Mouse (Mus musculus): ENCODE measurements around the gene Rpl41. TPM values are rescaled to one million over a fixed set of nuclear protein-coding genes. Genes with fewer than 3 reads are reported as not detected.

Gene Rpl41
- 2,951 and 3,131 TPM in 2 replicates for polyA plus RNA-seq (2015; fragmentation: Nextera tagmentation; extraction: Ambion mirVana)

GRCm38 (mm10) chr10:128548947-128549681, at the start of gene Rpl41:
Gene Rpl41, minus strand, starts transcription at chr10:128549305.
- Histone ChIP-seq H3K4me3 (peak within 1 kb of the TSS; percentile 77), H3K27me3 (no peaks in the 10 kb centered on the region), H3K4me1 (peaks cover 16% of the 10 kb centered on the region), H3K9ac (peak within 1 kb of the TSS; percentile 94), H3K36me3 (ENCODE audit: poor library complexity, severe bottlenecking) (peaks cover 16% of the 10 kb centered on the region), H3K9me3 (replicated peaks) (no peaks in the 10 kb centered on the region), H3K27ac (peak within 1 kb of the TSS; percentile 95), H3K4me2 (peak within 1 kb of the TSS; percentile 89)
- peak; percentile 91 for ATAC-seq
- WGBS = under 1% methylated on average over 31 of the region's 31 CpGs

- Histone ChIP-seq H3K27me3 (no peaks in the 10 kb centered on the region), H3K36me3 (ENCODE audit: poor library complexity, severe bottlenecking) (no peaks in the 10 kb centered on the region), H3K9me3 (replicated peaks) (no peaks in the 10 kb centered on the region), H3K4me3 (no peak overlapping the region), H3K4me2 (no peak overlapping the region), H3K27ac (no peak overlapping the region), H3K4me1 (no peaks in the 10 kb centered on the region), H3K9ac (no peak overlapping the region)
- WGBS = 80% methylated on average over 2 of the region's 2 CpGs
- ATAC-seq = no peak
Measured at GRCm38 (mm10) chr10:128598476-128598875, 49.4 kb upstream of the Rpl41 start.

- ATAC-seq = no peak
- Histone ChIP-seq H3K4me1 (peaks cover 14% of the 10 kb centered on the region), H3K9me3 (replicated peaks) (no peaks in the 10 kb centered on the region), H3K9ac (no peak overlapping the region), H3K4me3 (no peak overlapping the region), H3K27me3 (peaks cover 27% of the 10 kb centered on the region), H3K27ac (no peak overlapping the region), H3K36me3 (ENCODE audit: poor library complexity, severe bottlenecking) (no peaks in the 10 kb centered on the region), H3K4me2 (no peak overlapping the region)
- 45% methylated on average over 5 of the region's 5 CpGs for WGBS
Measured at GRCm38 (mm10) chr10:128592797-128593196, 43.7 kb upstream of the Rpl41 start.

GRCm38 (mm10) chr10:128591436-128591835, 42.3 kb upstream of the Rpl41 start:
- Histone ChIP-seq H3K27me3 (peaks cover 41% of the 10 kb centered on the region), H3K4me2 (no peak overlapping the region), H3K4me3 (no peak overlapping the region), H3K4me1 (peaks cover 14% of the 10 kb centered on the region), H3K9ac (no peak overlapping the region), H3K27ac (no peak overlapping the region), H3K9me3 (replicated peaks) (no peaks in the 10 kb centered on the region), H3K36me3 (ENCODE audit: poor library complexity, severe bottlenecking) (no peaks in the 10 kb centered on the region)
- ATAC-seq = no peak
- WGBS = 89% methylated on average over 6 of the region's 6 CpGs

- no peaks in the 10 kb centered on the region for H3K36me3 ChIP-seq (ENCODE audit: poor library complexity, severe bottlenecking)
- H3K27me3 ChIP-seq = peaks cover 47% of the 10 kb centered on the region
- H3K9ac ChIP-seq = peak overlapping the region; percentile 66
- peak overlapping the region; percentile 96 for H3K4me2 ChIP-seq
- WGBS = under 1% methylated on average over 41 of the region's 43 CpGs
- ATAC-seq = peak; percentile 64
- peak overlapping the region; percentile 67 for H3K4me3 ChIP-seq
- H3K27ac ChIP-seq = no peak overlapping the region
- H3K9me3 ChIP-seq (replicated peaks) = no peaks in the 10 kb centered on the region
- peaks cover 14% of the 10 kb centered on the region for H3K4me1 ChIP-seq
Measured at GRCm38 (mm10) chr10:128590193-128590690, 41.1 kb upstream of the Rpl41 start.

- no peaks in the 10 kb centered on the region for H3K36me3 ChIP-seq (ENCODE audit: poor library complexity, severe bottlenecking)
- peak within 1 kb of the TSS; percentile 67 for H3K4me3 ChIP-seq
- H3K4me1 ChIP-seq = peaks cover 14% of the 10 kb centered on the region
- 0% methylated on average over 37 of the region's 43 CpGs for WGBS
- H3K27me3 ChIP-seq = peaks cover 50% of the 10 kb centered on the region
- ATAC-seq = peak; percentile 50
- H3K4me2 ChIP-seq = peak within 1 kb of the TSS; percentile 96
- H3K9me3 ChIP-seq (replicated peaks) = no peaks in the 10 kb centered on the region
- H3K27ac ChIP-seq = no peak within 1 kb of the TSS
- H3K9ac ChIP-seq = peak within 1 kb of the TSS; percentile 66
Measured at GRCm38 (mm10) chr10:128589464-128590192, 40.5 kb upstream of the Rpl41 start, which contains the start of gene Erbb3. Gene Erbb3, minus strand, starts transcription at chr10:128589652.

GRCm38 (mm10) chr10:128588775-128589463, 39.8 kb upstream of the Rpl41 start:
- H3K4me3 ChIP-seq = peak overlapping the region; percentile 67
- H3K27ac ChIP-seq = no peak overlapping the region
- ATAC-seq = peak; percentile 39
- H3K9ac ChIP-seq = peak overlapping the region; percentile 66
- peaks cover 14% of the 10 kb centered on the region for H3K4me1 ChIP-seq
- H3K9me3 ChIP-seq (replicated peaks) = no peaks in the 10 kb centered on the region
- H3K27me3 ChIP-seq = peaks cover 54% of the 10 kb centered on the region
- 2% methylated on average over 23 of the region's 23 CpGs for WGBS
- peak overlapping the region; percentile 96 for H3K4me2 ChIP-seq
- no peaks in the 10 kb centered on the region for H3K36me3 ChIP-seq (ENCODE audit: poor library complexity, severe bottlenecking)

- H3K27me3 ChIP-seq = peaks cover 61% of the 10 kb centered on the region
- H3K9me3 ChIP-seq (replicated peaks) = no peaks in the 10 kb centered on the region
- H3K9ac ChIP-seq = no peak overlapping the region
- H3K36me3 ChIP-seq (ENCODE audit: poor library complexity, severe bottlenecking) = no peaks in the 10 kb centered on the region
- H3K27ac ChIP-seq = no peak overlapping the region
- H3K4me3 ChIP-seq = no peak overlapping the region
- no peak for ATAC-seq
- H3K4me2 ChIP-seq = no peak overlapping the region
- peaks cover 14% of the 10 kb centered on the region for H3K4me1 ChIP-seq
- WGBS = 8% methylated on average over 1 of the region's 1 CpGs
Measured at GRCm38 (mm10) chr10:128588136-128588535, 39.0 kb upstream of the Rpl41 start.

GRCm38 (mm10) chr10:128587697-128588096, 38.6 kb upstream of the Rpl41 start:
- no peak overlapping the region for H3K27ac ChIP-seq
- H3K4me3 ChIP-seq = no peak overlapping the region
- no peak overlapping the region for H3K4me2 ChIP-seq
- no peak overlapping the region for H3K9ac ChIP-seq
- H3K4me1 ChIP-seq = peaks cover 14% of the 10 kb centered on the region
- no peaks in the 10 kb centered on the region for H3K9me3 ChIP-seq (replicated peaks)
- 59% methylated on average over 8 of the region's 8 CpGs for WGBS
- ATAC-seq = no peak
- no peaks in the 10 kb centered on the region for H3K36me3 ChIP-seq (ENCODE audit: poor library complexity, severe bottlenecking)
- peaks cover 63% of the 10 kb centered on the region for H3K27me3 ChIP-seq

- H3K27ac ChIP-seq = no peak overlapping the region
- no peak overlapping the region for H3K4me3 ChIP-seq
- no peak overlapping the region for H3K4me2 ChIP-seq
- H3K9me3 ChIP-seq (replicated peaks) = no peaks in the 10 kb centered on the region
- no peak overlapping the region for H3K9ac ChIP-seq
- H3K27me3 ChIP-seq = peaks cover 63% of the 10 kb centered on the region
- H3K4me1 ChIP-seq = peaks cover 14% of the 10 kb centered on the region
- no peak for ATAC-seq
- no peaks in the 10 kb centered on the region for H3K36me3 ChIP-seq (ENCODE audit: poor library complexity, severe bottlenecking)
- WGBS = 55% methylated on average over 4 of the region's 4 CpGs
Measured at GRCm38 (mm10) chr10:128587120-128587519, 38.0 kb upstream of the Rpl41 start.

GRCm38 (mm10) chr10:128586546-128586945, 37.4 kb upstream of the Rpl41 start:
- no peak overlapping the region for H3K4me3 ChIP-seq
- peaks cover 59% of the 10 kb centered on the region for H3K27me3 ChIP-seq
- H3K4me1 ChIP-seq = peaks cover 14% of the 10 kb centered on the region
- no peaks in the 10 kb centered on the region for H3K9me3 ChIP-seq (replicated peaks)
- no peaks in the 10 kb centered on the region for H3K36me3 ChIP-seq (ENCODE audit: poor library complexity, severe bottlenecking)
- H3K9ac ChIP-seq = no peak overlapping the region
- 28% methylated on average over 1 of the region's 1 CpGs for WGBS
- no peak overlapping the region for H3K4me2 ChIP-seq
- H3K27ac ChIP-seq = no peak overlapping the region
- no peak for ATAC-seq

GRCm38 (mm10) chr10:128584386-128584785, 35.3 kb upstream of the Rpl41 start:
- peaks cover 4% of the 10 kb centered on the region for H3K4me1 ChIP-seq
- H3K27me3 ChIP-seq = peaks cover 51% of the 10 kb centered on the region
- no peak overlapping the region for H3K9ac ChIP-seq
- WGBS = 3% methylated on average over 4 of the region's 4 CpGs
- ATAC-seq = no peak
- no peaks in the 10 kb centered on the region for H3K9me3 ChIP-seq (replicated peaks)
- H3K36me3 ChIP-seq (ENCODE audit: poor library complexity, severe bottlenecking) = no peaks in the 10 kb centered on the region
- no peak overlapping the region for H3K4me2 ChIP-seq
- H3K4me3 ChIP-seq = no peak overlapping the region
- H3K27ac ChIP-seq = no peak overlapping the region

All from forebrain, embryonic 13.5 days (tissue).